14 mouse cellular contexts compared by ENCODE assay signal in genomic region chr17:47965885-47966505, GRCm38 (mm10). TPM values are rescaled to one million over a fixed set of nuclear protein-coding genes. Genes with fewer than 3 reads are reported as not detected.
DNase-seq lines count a peak whose midpoint lies in the region; ATAC-seq lines count a peak whose summit lies in the region.
"Had no signal": no experiment of that assay in that cellular context is flagged by ENCODE, and none has a peak within 500 bp of the region (broad histone marks: within the 10 kb centered on the region; RNA-seq: fewer than 3 reads in every experiment).

No protein-coding gene starts in this region.

- no peak for DNase-seq in neural tube, embryonic 10.5 days (ENCODE audit: extremely low spot score, low spot score)
- no peak for DNase-seq in intestine, embryonic 14.5 days (ENCODE audit: low spot score)
- DNase-seq in ovary, adult 18-20 months (ENCODE audit: low spot score), result no peak
- DNase-seq in gastrocnemius, postnatal 36 days, result no peak
- DNase-seq: adrenal gland, postnatal 14 days; gastrocnemius, postnatal 14 days; heart, postnatal 10 days; lung, postnatal 10 days; midbrain, embryonic 14.5 days had no signal

- no peak overlapping the region for H3K4me2 ChIP-seq in neural tube, embryonic 12.5 days (replicated peaks)
- H3K4me2 ChIP-seq in intestine, embryonic 14.5 days (ENCODE audit: low read length), result no peak overlapping the region
- H3K4me2 ChIP-seq in limb, embryonic 12.5 days, result peak overlapping the region; percentile 31
- H3K4me2 ChIP-seq: forebrain, embryonic 12.5 days; limb, embryonic 15.5 days had no signal

- H3K4me3 ChIP-seq in neural tube, embryonic 12.5 days, result no peak overlapping the region
- no peak overlapping the region for H3K4me3 ChIP-seq in intestine, embryonic 14.5 days (ENCODE audit: low read depth, low read length)
- H3K4me3 ChIP-seq in limb, embryonic 12.5 days (replicated peaks), result no peak overlapping the region
- H3K4me3 ChIP-seq: forebrain, embryonic 12.5 days; limb, embryonic 15.5 days had no signal

- 37% methylated on average over 10 of the region's 12 CpGs for WGBS in neural tube, embryonic 12.5 days
- WGBS in intestine, embryonic 14.5 days, result 12% methylated on average over 7 of the region's 12 CpGs
- 4% methylated on average over 7 of the region's 12 CpGs for WGBS in limb, embryonic 12.5 days

- peak; percentile 49; the same call in 1 of the 2 replicates for ATAC-seq in neural tube, embryonic 12.5 days (ENCODE audit: low FRiP score, low read depth)
- peak; percentile 50; the same call in 1 of the 2 replicates for ATAC-seq in intestine, embryonic 14.5 days (replicated peaks; ENCODE audit: low FRiP score, low TSS enrichment, low read depth)
- peak; percentile 75 for ATAC-seq in limb, embryonic 12.5 days (ENCODE audit: insufficient number of reproducible peaks, insufficient read depth, low FRiP score, low TSS enrichment, low read depth)
- no peak for ATAC-seq in cerebellum, adult (ENCODE audit: insufficient number of reproducible peaks, low FRiP score, low TSS enrichment)

- peaks cover 9% of the 10 kb centered on the region for H3K4me1 ChIP-seq in neural tube, embryonic 12.5 days
- H3K4me1 ChIP-seq in intestine, embryonic 14.5 days (replicated peaks; ENCODE audit: control insufficient read depth, insufficient read depth, low read length), result peaks cover 9% of the 10 kb centered on the region
- peaks cover 42% of the 10 kb centered on the region for H3K4me1 ChIP-seq in limb, embryonic 12.5 days (replicated peaks)
- H3K4me1 ChIP-seq: forebrain, embryonic 12.5 days had no signal

- no peak overlapping the region for H3K27ac ChIP-seq in neural tube, embryonic 12.5 days
- H3K27ac ChIP-seq in intestine, embryonic 14.5 days (ENCODE audit: low read depth), result peak overlapping the region; percentile 77
- H3K27ac ChIP-seq in limb, embryonic 12.5 days, result peak overlapping the region; percentile 90
- H3K27ac ChIP-seq: forebrain, embryonic 12.5 days; limb, embryonic 15.5 days had no signal

- no peak overlapping the region for H3K9ac ChIP-seq in neural tube, embryonic 12.5 days
- no peak overlapping the region for H3K9ac ChIP-seq in intestine, embryonic 14.5 days (ENCODE audit: low read length)
- 0 out of 2 replicates have a peak overlapping the region, but pooled peaks have one; percentile 27 for H3K9ac ChIP-seq in limb, embryonic 12.5 days (replicated peaks)
- H3K9ac ChIP-seq: forebrain, embryonic 12.5 days; limb, embryonic 15.5 days had no signal

- H3K9me3 ChIP-seq in neural tube, embryonic 12.5 days, result 0 out of 2 replicates have a peak, but pooled peaks cover 9% of the 10 kb centered on the region
- 0 out of 2 replicates have a peak, but pooled peaks cover 6% of the 10 kb centered on the region for H3K9me3 ChIP-seq in intestine, embryonic 14.5 days (ENCODE audit: control insufficient read depth, low read length)
- peaks cover 8% of the 10 kb centered on the region for H3K9me3 ChIP-seq in limb, embryonic 12.5 days
- H3K9me3 ChIP-seq: limb, embryonic 15.5 days had no signal

- intact Hi-C loops in gastrocnemius, postnatal 36 days (cut with DNase I), result no loop called here

- no peaks in the 10 kb centered on the region for H3K36me3 ChIP-seq in neural tube, embryonic 12.5 days
- H3K36me3 ChIP-seq in intestine, embryonic 14.5 days (ENCODE audit: control insufficient read depth, insufficient read depth, low read length), result no peaks in the 10 kb centered on the region
- H3K36me3 ChIP-seq in limb, embryonic 12.5 days, result no peaks in the 10 kb centered on the region
- H3K36me3 ChIP-seq: forebrain, embryonic 12.5 days; limb, embryonic 15.5 days had no signal

- H3K27me3 ChIP-seq in neural tube, embryonic 12.5 days (replicated peaks), result no peaks in the 10 kb centered on the region
- no peaks in the 10 kb centered on the region for H3K27me3 ChIP-seq in intestine, embryonic 14.5 days (replicated peaks; ENCODE audit: control insufficient read depth, insufficient read depth, low read length)
- H3K27me3 ChIP-seq in limb, embryonic 12.5 days, result no peaks in the 10 kb centered on the region
- H3K27me3 ChIP-seq: forebrain, embryonic 12.5 days; limb, embryonic 15.5 days had no signal

RNA-seq across cellular contexts. Expression of gene Foxp4, which starts 41.5 kb away (rescaled TPM):
- 30.4 and 31.8 TPM in 2 replicates for polyA plus RNA-seq in neural tube, embryonic 12.5 days (2016; fragmentation: Nextera tagmentation; extraction: Ambion mirVana)
- 30.3 and 32.4 TPM in 2 replicates for polyA plus RNA-seq in intestine, embryonic 14.5 days (2014; fragmentation: Nextera tagmentation; extraction: Ambion mirVana)
- polyA plus RNA-seq in limb, embryonic 12.5 days (2016; fragmentation: Nextera tagmentation; extraction: Ambion mirVana), result 35.1 and 41.5 TPM in 2 replicates
- 1 to 10 TPM; 6.1 to 7.0 TPM for total RNA-seq in gastrocnemius, postnatal 36 days (2021)
